Mouse (Mus musculus) hindbrain, embryonic 14.5 days (tissue): ENCODE data around the gene Gm10644. TPM values are rescaled to one million over a fixed set of nuclear protein-coding genes. Genes with fewer than 3 reads are reported as not detected.

ENCODE experiments used
- ATAC-seq: fragments of 200-750 bp; cut with Nextera tagmentation; 2 replicates; pipeline ENCODE4 v1.8.0; 2017; ENCODE audit warnings: moderate number of reproducible peaks, mild to moderate bottlenecking, moderate TSS enrichment, moderate library complexity; ENCODE audit not compliant: low FRiP score
- DNase-seq: peaks from one replicate; pipeline ENCODE4 v3.0.0-alpha.2; 2015; ENCODE audit warnings: low spot score
- H3K27ac ChIP-seq: fragments of 300-500 bp; sonication (generic); 2 replicates; pipeline ENCODE4 v1.5.1; 2014; ENCODE audit warnings: mild to moderate bottlenecking, moderate library complexity
- H3K27me3 ChIP-seq: fragments of 300-500 bp; sonication (generic); 2 replicates; pipeline ENCODE4 v1.6.1; 2014; ENCODE audit warnings: mild to moderate bottlenecking, low read length, mixed read lengths; ENCODE audit not compliant: control insufficient read depth, insufficient read depth
- H3K36me3 ChIP-seq: fragments of 300-500 bp; sonication (generic); replicated peaks from 2 replicates; pipeline ENCODE4 v1.6.1; 2014; ENCODE audit not compliant: control insufficient read depth, insufficient read depth
- H3K4me1 ChIP-seq: fragments of 300-500 bp; sonication (generic); replicated peaks from 2 replicates; pipeline ENCODE4 v1.6.1; 2014; ENCODE audit warnings: antibody characterized with exemption, low read length, mixed read lengths; ENCODE audit not compliant: control insufficient read depth, insufficient read depth
- H3K4me2 ChIP-seq: fragments of 300-500 bp; sonication (generic); replicated peaks from 2 replicates; pipeline ENCODE4 v1.6.1; 2014; ENCODE audit warnings: mild to moderate bottlenecking, moderate library complexity
- H3K4me3 ChIP-seq: fragments of 300-500 bp; sonication (generic); replicated peaks from 2 replicates; pipeline ENCODE4 v1.5.1; 2014; ENCODE audit warnings: mild to moderate bottlenecking, low read length
- H3K9ac ChIP-seq: fragments of 300-500 bp; sonication (generic); 2 replicates; pipeline ENCODE4 v1.6.1; 2014
- H3K9me3 ChIP-seq: fragments of 300-500 bp; sonication (generic); 2 replicates; pipeline ENCODE4 v1.6.1; 2016; ENCODE audit warnings: low read length; ENCODE audit not compliant: control insufficient read depth
- WGBS: fragments of 180-500 bp; shearing (Covaris S2); extraction: QIAGEN DNeasy Blood & Tissue Kit; methylation state at CpG from one replicate; pipeline ENCODE4 v1.1.7; 2014; 5-methylcytosine and 5-hydroxymethylcytosine counted together
- polyA plus RNA-seq: library from polyadenylated mRNA; unstranded; fragments of >200 nt; fragmentation: Nextera tagmentation; extraction: Ambion mirVana; gene quantifications from 2 replicates; pipeline ENCODE4 v1.2.1, GENCODE M21; 2014

The Gm10644 gene
- polyA plus RNA-seq, 1 experiment from 2014 or later: 1.1 TPM

- ATAC-seq (no peak), DNase-seq (no peak)
- Histone ChIP-seq H3K4me1 (peaks cover 21% of the 10 kb centered on the region), H3K9me3 (no peaks in the 10 kb centered on the region), H3K27me3 (no peaks in the 10 kb centered on the region), H3K27ac (no peak overlapping the region), H3K36me3 (peaks cover 13% of the 10 kb centered on the region), H3K4me2 (no peak overlapping the region), H3K9ac (no peak overlapping the region), H3K4me3 (no peak overlapping the region)
- 75% methylated on average over 6 of the region's 6 CpGs for WGBS
Observed at GRCm38 (mm10) chr8:83908583-83908982, 46.4 kb downstream of the Gm10644 start.

- DNase-seq (no peak), ATAC-seq (no peak)
- H3K36me3 ChIP-seq: peaks cover 6% of the 10 kb centered on the region; the same call in 1 of the 2 replicates
- no peaks in the 10 kb centered on the region for H3K9me3 ChIP-seq
- 15% methylated on average over 12 of the region's 13 CpGs for WGBS
- H3K4me2 ChIP-seq: peak overlapping the region; percentile 72
- peak overlapping the region; percentile 98 for H3K9ac ChIP-seq
- no peaks in the 10 kb centered on the region for H3K27me3 ChIP-seq
- H3K4me3 ChIP-seq: peak overlapping the region; percentile 98
- no peak overlapping the region for H3K27ac ChIP-seq
- peaks cover 39% of the 10 kb centered on the region for H3K4me1 ChIP-seq
Observed at GRCm38 (mm10) chr8:83902961-83903666, 51.9 kb downstream of the Gm10644 start.

GRCm38 (mm10) chr8:83901566-83902485 is 53.2 kb downstream of the Gm10644 start:
- peak overlapping the region; percentile 99 for H3K27ac ChIP-seq
- WGBS: 11% methylated on average over 13 of the region's 14 CpGs
- peaks cover 6% of the 10 kb centered on the region; the same call in 1 of the 2 replicates for H3K36me3 ChIP-seq
- no peaks in the 10 kb centered on the region for H3K27me3 ChIP-seq
- peaks cover 41% of the 10 kb centered on the region for H3K4me1 ChIP-seq
- DNase-seq (no peak), ATAC-seq (no peak)
- no peaks in the 10 kb centered on the region for H3K9me3 ChIP-seq
- H3K4me2 ChIP-seq: peak overlapping the region; percentile 72
- H3K4me3 ChIP-seq: peak overlapping the region; percentile 98
- peak overlapping the region; percentile 98 for H3K9ac ChIP-seq

- Histone ChIP-seq H3K9ac (peak overlapping the region; percentile 98), H3K9me3 (no peaks in the 10 kb centered on the region), H3K4me1 (peaks cover 45% of the 10 kb centered on the region), H3K36me3 (peaks cover 6% of the 10 kb centered on the region; the same call in 1 of the 2 replicates), H3K27me3 (no peaks in the 10 kb centered on the region), H3K4me3 (peak overlapping the region; percentile 98), H3K4me2 (peak overlapping the region; percentile 72), H3K27ac (peak overlapping the region; percentile 99)
- DNase-seq (peak; percentile 73), ATAC-seq (peak; percentile 1; the same call in 1 of the 2 replicates)
- under 1% methylated on average over 30 of the region's 40 CpGs for WGBS
Observed at GRCm38 (mm10) chr8:83900957-83901270, 54.1 kb downstream of the Gm10644 start.

- H3K4me3 ChIP-seq: peak overlapping the region; percentile 98
- H3K27me3 ChIP-seq: no peaks in the 10 kb centered on the region
- ATAC-seq (no peak), DNase-seq (peak; percentile 46)
- peaks cover 3% of the 10 kb centered on the region; the same call in 1 of the 2 replicates for H3K36me3 ChIP-seq
- peaks cover 45% of the 10 kb centered on the region for H3K4me1 ChIP-seq
- WGBS: under 1% methylated on average over 65 of the region's 100 CpGs
- peak overlapping the region; percentile 72 for H3K4me2 ChIP-seq
- peak overlapping the region; percentile 99 for H3K27ac ChIP-seq
- H3K9me3 ChIP-seq: no peaks in the 10 kb centered on the region
- peak overlapping the region; percentile 98 for H3K9ac ChIP-seq
Observed at GRCm38 (mm10) chr8:83900266-83900956, 54.6 kb downstream of the Gm10644 start.

- no peaks in the 10 kb centered on the region for H3K36me3 ChIP-seq
- peak within 1 kb of the TSS; percentile 98 for H3K9ac ChIP-seq
- H3K27me3 ChIP-seq: 0 out of 2 replicates have a peak, but pooled peaks cover 4% of the 10 kb centered on the region
- H3K4me3 ChIP-seq: peak within 1 kb of the TSS; percentile 98
- peak within 1 kb of the TSS; percentile 99 for H3K27ac ChIP-seq
- H3K9me3 ChIP-seq: no peaks in the 10 kb centered on the region
- H3K4me2 ChIP-seq: peak within 1 kb of the TSS; percentile 72
- WGBS: 0% methylated on average over 66 of the region's 70 CpGs
- peak; percentile 91 for ATAC-seq
- peak; percentile 93 for DNase-seq
- peaks cover 41% of the 10 kb centered on the region for H3K4me1 ChIP-seq
Observed at GRCm38 (mm10) chr8:83899363-83900252, 55.4 kb downstream of the Gm10644 start, which contains the start of gene Adgrl1. Gene Adgrl1 (plus strand): TSS chr8:83900105.

- Histone ChIP-seq H3K4me3 (peak overlapping the region; percentile 98), H3K4me1 (peaks cover 36% of the 10 kb centered on the region), H3K36me3 (no peaks in the 10 kb centered on the region), H3K4me2 (peak overlapping the region; percentile 72), H3K9me3 (no peaks in the 10 kb centered on the region), H3K27ac (peak overlapping the region; percentile 99), H3K9ac (peak overlapping the region; percentile 98), H3K27me3 (peaks cover 9% of the 10 kb centered on the region; the same call in 1 of the 2 replicates)
- DNase-seq (peak; percentile 82), ATAC-seq (peak; percentile 1; the same call in 1 of the 2 replicates)
- WGBS: under 1% methylated on average over 13 of the region's 13 CpGs
Observed at GRCm38 (mm10) chr8:83898985-83899362, 56.0 kb downstream of the Gm10644 start.

GRCm38 (mm10) chr8:83898456-83898855 is 56.5 kb downstream of the Gm10644 start:
- Histone ChIP-seq H3K9ac (peak overlapping the region; percentile 98), H3K9me3 (no peaks in the 10 kb centered on the region), H3K4me2 (peak overlapping the region; percentile 72), H3K4me1 (peaks cover 31% of the 10 kb centered on the region), H3K27ac (peak overlapping the region; percentile 99), H3K36me3 (no peaks in the 10 kb centered on the region), H3K4me3 (peak overlapping the region; percentile 98), H3K27me3 (peaks cover 9% of the 10 kb centered on the region; the same call in 1 of the 2 replicates)
- no peak for DNase-seq
- WGBS: 6% methylated on average over 10 of the region's 10 CpGs
- ATAC-seq: no peak
